In the genomic region with DNA sequence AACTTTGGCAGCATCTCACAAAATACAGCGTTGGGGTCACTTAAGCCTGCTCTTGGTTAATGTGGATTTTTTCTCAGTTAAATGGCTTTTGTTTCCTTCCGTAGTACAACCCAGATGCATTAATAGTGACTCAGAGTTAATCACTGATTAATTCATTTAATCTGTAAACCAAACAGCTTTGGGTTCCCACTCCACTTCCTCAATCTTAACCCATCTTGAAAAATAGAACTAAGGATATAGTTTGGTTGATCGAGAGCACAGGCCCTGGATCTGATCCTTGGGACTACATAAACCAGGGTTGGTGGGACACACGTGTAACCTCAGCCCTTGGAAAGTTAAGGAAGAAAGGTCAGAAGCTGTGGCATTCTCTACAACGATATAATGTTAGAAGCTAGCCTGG, we compare ENCODE assay signal across 29 mouse cellular contexts. TPM values are rescaled to one million over a fixed set of nuclear protein-coding genes. Genes with fewer than 3 reads are reported as not detected.
"Had no signal": no experiment of that assay in that cellular context is flagged by ENCODE, and none has a peak within 500 bp of the region (broad histone marks: within the 10 kb centered on the region; RNA-seq: fewer than 3 reads in every experiment).

No protein-coding gene starts in this region.

- H3K9ac ChIP-seq: limb, embryonic 12.5 days; limb, embryonic 13.5 days; limb, embryonic 15.5 days; liver, embryonic 12.5 days; liver, embryonic 13.5 days; liver, embryonic 14.5 days; liver, embryonic 15.5 days; liver, postnatal 0 days; lung, embryonic 14.5 days; lung, embryonic 15.5 days; midbrain, embryonic 12.5 days; midbrain, embryonic 13.5 days; midbrain, embryonic 15.5 days; neural tube, embryonic 12.5 days had no signal

- H3K27me3 ChIP-seq: limb, embryonic 15.5 days; liver, embryonic 13.5 days; liver, embryonic 15.5 days; lung, embryonic 15.5 days; midbrain, embryonic 12.5 days; midbrain, embryonic 13.5 days; midbrain, embryonic 15.5 days; neural tube, embryonic 12.5 days had no signal

- H3K9me3 ChIP-seq: limb, embryonic 10.5 days; limb, embryonic 12.5 days; limb, embryonic 13.5 days; limb, embryonic 15.5 days; liver, embryonic 12.5 days; liver, embryonic 13.5 days; liver, embryonic 15.5 days; lung, embryonic 15.5 days; megakaryocyte, embryonic 14.5 days; midbrain, embryonic 10.5 days; midbrain, embryonic 12.5 days; midbrain, embryonic 13.5 days; midbrain, embryonic 15.5 days; neural tube, embryonic 12.5 days had no signal

- H3K4me1 ChIP-seq: limb, embryonic 10.5 days; limb, embryonic 15.5 days; liver, embryonic 12.5 days; liver, embryonic 13.5 days; liver, embryonic 15.5 days; lung, embryonic 15.5 days; midbrain, embryonic 10.5 days had no signal

- H3K36me3 ChIP-seq: limb, embryonic 10.5 days; limb, embryonic 12.5 days; limb, embryonic 13.5 days; limb, embryonic 15.5 days; liver, embryonic 12.5 days; liver, embryonic 13.5 days; liver, embryonic 15.5 days; lung, embryonic 15.5 days; midbrain, embryonic 15.5 days had no signal

- DNase-seq: left cerebral cortex, postnatal 4 days; liver; liver, embryonic 13.5 days; liver, postnatal 0 days; lung, adult 18-20 months; lung, adult 2 months; lung, embryonic 14.5 days; lung, postnatal 10 days; lung, postnatal 14 days; lung, postnatal 36 days; lung, postnatal 4 days; midbrain, embryonic 14.5 days had no signal

- H3K4me3 ChIP-seq: limb, embryonic 10.5 days; limb, embryonic 12.5 days; limb, embryonic 13.5 days; limb, embryonic 15.5 days; liver, embryonic 12.5 days; liver, embryonic 13.5 days; liver, embryonic 15.5 days; lung, embryonic 15.5 days; megakaryocyte, embryonic 14.5 days; midbrain, embryonic 10.5 days; midbrain, embryonic 12.5 days; midbrain, embryonic 13.5 days; midbrain, embryonic 15.5 days; myocyte; neural tube, embryonic 12.5 days had no signal

- H3K27ac ChIP-seq: limb, embryonic 10.5 days; limb, embryonic 12.5 days; limb, embryonic 13.5 days; limb, embryonic 15.5 days; liver, embryonic 12.5 days; liver, embryonic 13.5 days; liver, embryonic 14.5 days; liver, embryonic 15.5 days; lung, embryonic 15.5 days; macrophage; midbrain, embryonic 10.5 days; midbrain, embryonic 12.5 days; midbrain, embryonic 13.5 days; midbrain, embryonic 15.5 days; neural tube, embryonic 12.5 days had no signal

RNA-seq across cellular contexts. Expression of a gene that starts 11.6 kb away (rescaled TPM):
- polyA plus RNA-seq: liver, adult 2 months had no signal
